Mouse (Mus musculus) lung, embryonic 14.5 days (tissue): ENCODE results near the gene Palld. TPM values are rescaled to one million over a fixed set of nuclear protein-coding genes. Genes with fewer than 3 reads are reported as not detected.
A peak's percentile ranks its signal among the peaks of the same experiment; 100 is the strongest.

Experiments used
- ATAC-seq: fragments of 200-750 bp; cut with Nextera tagmentation; 2 replicates; pipeline ENCODE4 v1.8.0; 2017; ENCODE audit warnings: mild to moderate bottlenecking, moderate TSS enrichment, moderate library complexity; ENCODE audit not compliant: insufficient read depth
- DNase-seq: peaks from one replicate; pipeline ENCODE4 v3.0.0-alpha.2; 2015
- H3K27ac ChIP-seq: fragments of 300-500 bp; sonication (generic); 2 replicates; pipeline ENCODE4 v1.5.1; 2014; ENCODE audit warnings: low read depth, mild to moderate bottlenecking, moderate library complexity
- H3K27me3 ChIP-seq: fragments of 300-500 bp; sonication (generic); 2 replicates; pipeline ENCODE4 v1.6.1; 2014; ENCODE audit warnings: low read length, control low read depth; ENCODE audit not compliant: insufficient read depth
- H3K36me3 ChIP-seq: fragments of 300-500 bp; sonication (generic); 2 replicates; pipeline ENCODE4 v1.6.1; 2014; ENCODE audit warnings: control low read depth; ENCODE audit not compliant: insufficient read depth
- H3K4me1 ChIP-seq: fragments of 300-500 bp; sonication (generic); 2 replicates; pipeline ENCODE4 v1.6.1; 2014; ENCODE audit warnings: antibody characterized with exemption, control low read depth; ENCODE audit not compliant: insufficient read depth
- H3K4me2 ChIP-seq: fragments of 300-500 bp; sonication (generic); 2 replicates; pipeline ENCODE4 v1.6.1; 2014; ENCODE audit warnings: mild to moderate bottlenecking
- H3K4me3 ChIP-seq: fragments of 300-500 bp; sonication (generic); 2 replicates; pipeline ENCODE4 v1.5.1; 2014; ENCODE audit warnings: low read depth, low read length
- H3K9ac ChIP-seq: fragments of 300-500 bp; sonication (generic); 2 replicates; pipeline ENCODE4 v1.6.1; 2014
- H3K9me3 ChIP-seq: fragments of 300-500 bp; sonication (generic); 2 replicates; pipeline ENCODE4 v1.6.1; 2016; ENCODE audit warnings: low read depth, low read length, control low read depth
- CTCF ChIP-seq: IDR thresholded peaks from 2 replicates; pipeline ENCODE4 v1.5.1; 2016; ENCODE audit warnings: antibody characterized with exemption, low read depth
- WGBS: fragments of 180-500 bp; shearing (Covaris S2); extraction: QIAGEN DNeasy Blood & Tissue Kit; methylation state at CpG from one replicate; pipeline ENCODE4 v1.1.7; 2014; 5-methylcytosine and 5-hydroxymethylcytosine counted together
- polyA plus RNA-seq: library from polyadenylated mRNA; unstranded; fragments of >200 nt; fragmentation: Nextera tagmentation; extraction: Ambion mirVana; gene quantifications from 2 replicates; pipeline ENCODE4 v1.2.1, GENCODE M21; 2014

Gene Palld
- polyA plus RNA-seq, 1 experiment from 2014 or later = 85.0 TPM

DNA sequence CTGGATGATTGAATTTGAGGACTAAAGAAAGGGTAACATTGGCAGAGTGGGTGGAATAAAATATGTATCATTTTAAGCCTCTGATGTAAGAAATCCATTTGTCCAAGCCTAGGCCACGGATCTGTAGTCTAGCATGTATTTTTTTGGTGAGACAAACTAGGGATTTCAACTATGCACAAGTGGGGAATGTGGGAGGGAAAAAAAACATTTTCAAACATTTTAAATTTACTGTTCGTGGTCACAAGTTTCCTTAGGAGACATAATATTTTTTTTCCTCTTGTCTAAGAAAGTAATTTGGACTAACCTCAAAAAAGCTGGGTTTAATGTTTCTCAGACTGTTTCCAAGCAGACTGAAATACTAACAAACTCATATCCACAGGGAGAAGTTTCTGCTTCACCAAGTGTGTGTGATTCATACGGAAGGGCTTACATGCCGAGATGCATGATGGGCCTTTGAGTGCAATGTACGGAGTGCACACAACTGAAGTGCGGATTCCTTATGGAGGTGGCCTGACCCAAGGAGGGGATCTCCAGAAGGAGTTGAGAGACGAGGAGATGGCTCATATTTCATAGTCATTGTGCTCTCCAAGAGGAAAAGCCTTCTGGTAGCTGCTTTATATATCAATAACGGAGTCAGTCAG lies 256.2 kb downstream of the Palld start:
- H3K36me3 ChIP-seq = no peaks in the 10 kb centered on the region
- no peaks in the 10 kb centered on the region for H3K9me3 ChIP-seq
- H3K9ac ChIP-seq = no peak overlapping the region
- H3K4me2 ChIP-seq = no peak overlapping the region
- DNase-seq = peak; percentile 51
- 35% methylated on average over 8 of the region's 8 CpGs for WGBS
- TF ChIP-seq CTCF = no peak
- no peaks in the 10 kb centered on the region for H3K27me3 ChIP-seq
- no peak overlapping the region for H3K4me3 ChIP-seq
- H3K27ac ChIP-seq = peak overlapping the region; percentile 68
- peaks cover 18% of the 10 kb centered on the region for H3K4me1 ChIP-seq
- no peak; the same call in 1 of the 2 replicates for ATAC-seq

DNA sequence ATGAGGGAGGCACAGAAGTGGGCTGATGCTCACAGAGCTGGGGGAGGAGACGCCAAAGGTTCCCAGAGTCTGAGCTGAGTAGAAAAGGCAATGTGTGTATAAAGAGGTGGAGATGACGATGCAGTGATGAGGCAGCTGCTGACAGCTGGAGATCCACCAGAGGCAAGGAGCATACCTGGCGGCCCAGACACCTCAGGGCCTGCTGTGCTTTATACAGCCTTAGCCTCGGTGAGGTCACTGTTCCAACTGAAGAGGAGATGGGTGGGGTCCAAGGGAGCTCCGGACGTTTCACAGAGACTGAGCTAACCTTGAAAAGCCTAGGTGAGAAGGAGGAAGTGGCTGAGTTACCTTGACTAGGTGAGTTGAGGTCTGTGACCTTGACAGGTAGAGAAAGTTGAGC lies 256.8 kb downstream of the Palld start:
- Histone ChIP-seq H3K9me3 (no peaks in the 10 kb centered on the region), H3K4me3 (no peak overlapping the region), H3K27me3 (no peaks in the 10 kb centered on the region), H3K9ac (no peak overlapping the region), H3K4me1 (peaks cover 20% of the 10 kb centered on the region), H3K27ac (no peak overlapping the region), H3K36me3 (no peaks in the 10 kb centered on the region), H3K4me2 (no peak overlapping the region)
- DNase-seq = no peak
- TF ChIP-seq CTCF = no peak
- no peak for ATAC-seq
- WGBS = 79% methylated on average over 6 of the region's 6 CpGs

DNA sequence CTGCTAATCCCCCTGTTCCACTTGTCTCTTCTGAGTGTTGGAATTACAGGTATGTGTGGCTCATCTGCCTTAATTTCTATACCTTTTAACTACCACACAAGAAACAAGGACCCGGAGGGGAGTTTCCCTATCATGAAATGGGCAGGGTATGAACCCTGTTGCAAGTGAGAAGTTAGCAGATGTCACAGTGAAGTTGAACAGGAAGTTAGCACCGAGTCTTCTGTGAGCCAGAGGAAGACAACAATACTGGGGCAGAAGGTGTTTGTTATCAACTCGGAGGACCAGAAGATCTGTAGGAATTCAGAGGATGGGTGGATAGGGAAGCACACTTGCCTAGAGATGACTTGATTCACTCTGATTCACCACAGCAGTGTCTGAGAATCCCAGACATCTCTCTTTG lies 259.3 kb downstream of the Palld start:
- Histone ChIP-seq H3K27ac (no peak overlapping the region), H3K27me3 (no peaks in the 10 kb centered on the region), H3K9me3 (no peaks in the 10 kb centered on the region), H3K36me3 (no peaks in the 10 kb centered on the region), H3K4me1 (peaks cover 24% of the 10 kb centered on the region), H3K4me2 (no peak overlapping the region), H3K9ac (no peak overlapping the region), H3K4me3 (no peak overlapping the region)
- TF ChIP-seq CTCF = no peak
- DNase-seq (no peak), ATAC-seq (no peak)
- 63% methylated on average over 3 of the region's 3 CpGs for WGBS

DNA sequence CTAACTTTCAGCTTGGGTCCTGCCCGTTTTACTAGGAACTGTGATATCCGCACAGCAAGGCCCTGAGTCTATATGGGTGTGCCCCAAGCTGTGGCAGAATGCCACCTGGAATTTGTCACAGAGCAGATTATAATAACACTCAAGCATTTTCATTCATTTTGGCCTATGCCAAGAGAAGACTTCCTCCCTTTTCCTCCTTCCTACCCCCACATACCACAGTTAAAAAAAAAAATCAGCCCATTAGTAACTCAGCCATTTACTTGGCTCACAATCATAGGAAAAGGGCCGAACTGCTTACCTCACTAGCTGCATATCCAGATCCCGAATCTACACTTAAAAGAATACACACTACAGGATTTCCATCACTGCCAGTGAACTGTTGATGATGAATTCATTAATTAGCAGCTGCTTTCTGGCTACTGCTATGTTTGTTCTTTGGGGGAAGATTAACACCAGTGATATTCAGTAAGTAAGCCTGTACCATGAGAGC lies 260.1 kb downstream of the Palld start:
- no peak for TF ChIP-seq CTCF
- no peak overlapping the region for H3K27ac ChIP-seq
- peak; percentile 81 for DNase-seq

DNA sequence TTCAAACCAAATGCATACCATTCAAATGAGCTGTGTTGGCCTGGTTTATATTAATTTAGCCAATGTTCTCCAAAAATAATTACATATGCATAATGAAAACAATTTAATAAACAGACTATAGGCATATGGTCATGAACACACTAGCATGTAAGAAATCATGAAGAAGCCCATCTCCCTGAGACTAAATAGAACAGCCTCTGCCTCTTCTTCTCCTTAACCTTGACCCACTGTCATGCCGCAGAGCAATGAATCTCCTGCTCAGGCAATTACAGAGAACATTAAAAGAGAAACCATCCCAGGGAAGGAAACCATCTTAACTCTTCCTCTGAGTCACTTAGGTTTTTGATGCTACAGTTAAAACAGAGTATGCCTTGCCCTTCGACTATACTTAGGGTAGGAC lies 262.9 kb downstream of the Palld start:
- Histone ChIP-seq H3K9ac (no peak overlapping the region), H3K9me3 (no peaks in the 10 kb centered on the region), H3K4me3 (no peak overlapping the region), H3K4me2 (no peak overlapping the region), H3K4me1 (peaks cover 21% of the 10 kb centered on the region; the same call in 1 of the 2 replicates), H3K36me3 (no peaks in the 10 kb centered on the region), H3K27ac (peak overlapping the region; percentile 36; the same call in 1 of the 2 replicates), H3K27me3 (no peaks in the 10 kb centered on the region)
- ATAC-seq = no peak
- 84% methylated on average over 2 of the region's 2 CpGs for WGBS
- no peak for DNase-seq
- no peak for TF ChIP-seq CTCF

More for the DNA sequence above, 260.1 kb downstream of the Palld start:
- Histone ChIP-seq H3K4me1 (peaks cover 24% of the 10 kb centered on the region), H3K27me3 (no peaks in the 10 kb centered on the region), H3K4me2 (no peak overlapping the region), H3K9ac (no peak overlapping the region), H3K9me3 (no peaks in the 10 kb centered on the region), H3K4me3 (no peak overlapping the region), H3K36me3 (no peaks in the 10 kb centered on the region)
- ATAC-seq = peak; percentile 65
- WGBS = 36% methylated on average over 4 of the region's 4 CpGs

DNA sequence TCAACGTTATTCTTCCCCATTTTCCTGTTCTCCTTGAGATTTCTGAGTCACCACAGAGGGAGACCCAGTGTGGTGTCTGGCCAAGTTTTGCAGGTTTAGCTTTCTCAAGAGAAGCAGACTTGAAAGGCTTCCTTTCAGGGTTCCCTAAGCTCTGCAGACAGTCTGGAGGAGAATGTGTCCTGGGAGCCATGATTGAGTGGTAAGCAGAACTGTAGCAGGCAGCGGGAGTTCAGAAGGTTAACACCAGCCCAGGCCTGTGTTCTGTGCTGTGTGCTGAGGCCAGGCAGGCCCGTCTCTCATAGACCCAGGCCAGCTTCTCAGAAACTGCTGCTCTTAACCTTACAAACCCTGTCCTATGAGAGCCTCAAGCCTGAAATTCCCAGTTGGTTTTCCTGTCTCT lies 263.5 kb downstream of the Palld start:
- H3K36me3 ChIP-seq = no peaks in the 10 kb centered on the region
- no peak overlapping the region for H3K4me2 ChIP-seq
- H3K27ac ChIP-seq = peak overlapping the region; percentile 85
- no peak overlapping the region for H3K9ac ChIP-seq
- DNase-seq (peak; percentile 54), ATAC-seq (peak; percentile 78; the same call in 1 of the 2 replicates)
- H3K4me3 ChIP-seq = no peak overlapping the region
- no peaks in the 10 kb centered on the region for H3K9me3 ChIP-seq
- peaks cover 21% of the 10 kb centered on the region; the same call in 1 of the 2 replicates for H3K4me1 ChIP-seq
- WGBS = 23% methylated on average over 3 of the region's 3 CpGs
- no peaks in the 10 kb centered on the region for H3K27me3 ChIP-seq
- TF ChIP-seq CTCF = no peak

DNA sequence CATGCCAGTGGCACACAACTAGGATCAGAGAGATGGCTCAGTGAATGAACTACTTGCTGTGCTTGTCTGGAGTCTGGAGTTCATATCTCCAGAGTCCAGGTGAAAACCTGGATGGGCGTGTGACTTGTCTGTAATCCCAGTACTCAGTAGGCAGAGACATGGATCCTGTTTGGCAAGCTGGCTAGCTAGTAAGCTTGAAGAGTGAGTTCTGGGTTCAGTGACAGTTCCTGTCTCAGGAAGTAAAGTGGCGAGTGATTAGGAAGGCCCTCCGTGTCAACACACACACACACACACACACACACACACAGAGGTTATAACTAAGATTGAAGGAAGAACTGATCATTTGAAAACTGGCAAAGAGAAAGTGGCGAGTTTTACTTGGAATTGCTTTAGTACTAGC lies 264.8 kb downstream of the Palld start:
- no peak overlapping the region for H3K4me2 ChIP-seq
- TF ChIP-seq CTCF = no peak
- no peak overlapping the region for H3K4me3 ChIP-seq
- peaks cover 17% of the 10 kb centered on the region; the same call in 1 of the 2 replicates for H3K4me1 ChIP-seq
- no peak overlapping the region for H3K9ac ChIP-seq
- no peaks in the 10 kb centered on the region for H3K27me3 ChIP-seq
- no peaks in the 10 kb centered on the region for H3K36me3 ChIP-seq
- DNase-seq = no peak
- ATAC-seq = no peak
- WGBS = 81% methylated on average over 4 of the region's 4 CpGs
- H3K9me3 ChIP-seq = no peaks in the 10 kb centered on the region
- H3K27ac ChIP-seq = no peak overlapping the region
